Mouse (Mus musculus): ENCODE measurements around the gene Fam107b.

Gene Fam107b

GRCm38 (mm10) chr2:3739351-3739961 lies 169.2 kb downstream of the Fam107b start:
- no peak for DNase-seq (ENCODE audit: low spot score)

- DNase-seq (ENCODE audit: low spot score): no peak
Observed at GRCm38 (mm10) chr2:3740256-3740655, 170.0 kb downstream of the Fam107b start.

- DNase-seq (ENCODE audit: low spot score): no peak
Observed at GRCm38 (mm10) chr2:3740670-3741069, 170.4 kb downstream of the Fam107b start.

- no peak for DNase-seq (ENCODE audit: low spot score)
Observed at GRCm38 (mm10) chr2:3742519-3742918, 172.2 kb downstream of the Fam107b start.

GRCm38 (mm10) chr2:3745041-3745440 lies 174.8 kb downstream of the Fam107b start:
- DNase-seq (ENCODE audit: low spot score): no peak

GRCm38 (mm10) chr2:3745910-3746606 lies 175.8 kb downstream of the Fam107b start:
- DNase-seq (ENCODE audit: low spot score): no peak

GRCm38 (mm10) chr2:3748714-3749503 lies 178.6 kb downstream of the Fam107b start:
- no peak for DNase-seq (ENCODE audit: low spot score)

- no peak for DNase-seq (ENCODE audit: low spot score)
Observed at GRCm38 (mm10) chr2:3749504-3750024, 179.3 kb downstream of the Fam107b start.

- DNase-seq (ENCODE audit: low spot score): no peak
Observed at GRCm38 (mm10) chr2:3750126-3750525, 179.8 kb downstream of the Fam107b start.

GRCm38 (mm10) chr2:3752365-3752764 lies 182.1 kb downstream of the Fam107b start:
- DNase-seq (ENCODE audit: low spot score): no peak

- DNase-seq (ENCODE audit: low spot score): no peak
Observed at GRCm38 (mm10) chr2:3752893-3753292, 182.6 kb downstream of the Fam107b start.

- no peak for DNase-seq (ENCODE audit: low spot score)
Observed at GRCm38 (mm10) chr2:3753749-3754148, 183.5 kb downstream of the Fam107b start.

DNA sequence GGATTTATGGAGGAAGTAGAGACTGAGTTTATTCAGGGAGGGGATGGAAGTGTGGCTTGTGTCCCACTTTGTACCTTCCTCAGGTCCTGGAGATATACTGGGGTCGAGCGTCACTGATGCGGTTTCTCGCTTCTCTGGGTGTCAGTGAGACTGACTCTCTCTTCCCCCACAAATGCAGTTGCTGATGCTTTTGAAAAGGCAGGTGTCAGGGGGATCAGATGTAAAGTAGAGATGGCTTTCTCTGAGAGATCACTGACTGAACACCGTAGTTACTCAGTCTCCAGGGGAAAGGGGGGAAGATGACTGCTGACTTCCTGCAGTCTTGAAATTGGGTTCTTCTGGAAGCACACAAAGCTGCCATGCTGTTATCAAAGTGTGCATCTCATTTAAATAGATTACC lies 185.6 kb downstream of the Fam107b start:
- DNase-seq (ENCODE audit: low spot score): no peak

DNA sequence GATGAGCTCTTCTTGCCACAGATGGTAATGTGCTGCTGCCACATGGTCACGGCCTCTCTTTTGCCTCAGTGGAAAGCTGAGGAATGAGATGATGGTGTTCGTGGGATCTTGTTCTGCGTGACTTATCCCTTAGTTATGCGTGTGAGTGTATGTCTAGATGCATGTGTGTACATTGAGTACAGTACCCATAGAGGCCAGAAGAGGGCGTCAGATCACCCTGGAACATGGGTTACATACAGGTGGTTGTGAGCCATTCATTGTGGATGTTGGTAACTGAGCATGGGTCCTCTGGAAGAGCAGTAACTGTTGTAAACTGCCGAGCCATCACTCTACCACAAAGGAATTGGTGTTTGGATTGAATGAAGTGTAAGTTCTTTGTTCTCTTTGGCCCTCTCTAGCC lies 188.1 kb downstream of the Fam107b start:
- DNase-seq (ENCODE audit: low spot score): no peak

DNA sequence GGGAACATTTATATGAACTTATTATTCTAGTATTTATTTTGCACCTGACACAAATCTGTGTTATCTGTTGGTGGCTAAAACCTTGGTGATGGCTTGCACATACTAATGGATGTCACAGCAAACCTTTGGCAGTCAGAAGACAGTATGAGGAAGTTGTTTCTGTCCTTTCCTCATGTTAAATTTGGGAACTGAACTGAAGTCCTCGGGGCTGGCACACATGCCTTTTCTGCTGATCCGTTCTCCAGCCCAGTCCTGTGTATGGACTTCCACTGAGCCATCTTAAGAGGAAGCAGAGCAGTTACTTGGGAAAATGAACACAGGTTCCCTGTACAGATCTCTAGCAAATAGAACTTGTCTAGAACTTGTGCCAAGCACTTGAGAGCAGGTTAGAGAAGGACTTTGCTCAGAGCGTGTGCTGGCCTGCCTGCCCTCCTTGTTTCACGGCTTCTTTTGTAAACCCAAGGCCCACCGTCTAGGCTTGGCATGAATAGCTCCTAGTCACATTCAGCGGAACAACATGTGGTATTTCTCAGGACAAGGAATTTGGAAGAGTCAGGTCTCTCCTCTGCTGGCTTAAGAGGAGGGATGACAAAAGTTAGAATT lies 190.0 kb downstream of the Fam107b start:
- no peak for DNase-seq (ENCODE audit: low spot score)

- DNase-seq (ENCODE audit: low spot score): no peak
Observed at GRCm38 (mm10) chr2:3764136-3764535, 193.8 kb downstream of the Fam107b start.

- DNase-seq (ENCODE audit: low spot score): no peak
Observed at GRCm38 (mm10) chr2:3765957-3766783, 195.9 kb downstream of the Fam107b start.

- DNase-seq (ENCODE audit: low spot score): peak; percentile 82
Observed at GRCm38 (mm10) chr2:3769260-3769659, 199.0 kb downstream of the Fam107b start.

GRCm38 (mm10) chr2:3769786-3770318 lies 199.6 kb downstream of the Fam107b start:
- DNase-seq (ENCODE audit: low spot score): no peak

DNA sequence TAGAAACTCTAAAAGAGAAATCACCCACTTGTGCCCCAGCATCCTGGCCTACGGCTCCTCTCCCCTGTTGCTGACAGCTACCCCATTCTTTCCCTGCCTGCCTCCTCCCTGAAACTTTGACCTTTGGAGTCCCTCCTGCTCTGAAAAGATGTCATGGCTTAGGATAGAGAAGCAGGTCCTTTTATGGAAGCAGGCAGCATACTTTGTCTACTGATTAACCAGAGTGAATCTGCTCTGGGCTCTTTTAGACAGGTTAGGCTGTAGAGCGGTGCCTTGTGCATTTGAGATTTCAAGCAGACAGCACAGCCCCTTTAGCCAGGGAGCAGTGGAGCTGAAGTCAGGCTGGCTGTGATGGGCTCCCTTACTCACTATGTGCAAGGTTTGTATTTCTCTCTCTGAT lies 200.1 kb downstream of the Fam107b start:
- DNase-seq (ENCODE audit: low spot score): no peak

DNA sequence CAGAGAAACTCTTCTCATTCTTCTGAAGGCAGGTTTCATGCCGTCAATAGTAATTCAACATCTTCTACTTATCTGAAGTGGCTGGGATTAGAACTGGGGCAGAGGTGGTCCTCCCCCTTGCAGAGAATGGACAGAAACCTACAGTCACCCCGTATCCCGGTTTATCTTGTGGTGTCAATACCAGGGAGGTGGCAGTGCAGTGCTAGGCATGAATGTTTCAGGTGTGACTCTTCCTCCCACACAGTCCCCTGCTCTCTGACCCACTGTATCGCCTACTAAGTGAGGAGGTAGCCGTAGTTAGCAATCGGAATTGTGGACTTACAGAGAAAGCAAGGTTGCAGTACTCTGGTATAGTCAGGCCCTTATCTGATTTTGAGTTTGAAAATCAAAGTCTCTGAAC lies 201.2 kb downstream of the Fam107b start:
- no peak for DNase-seq (ENCODE audit: low spot score)
